Mouse (Mus musculus) midbrain, embryonic 15.5 days (tissue): ENCODE results near the gene Usp38. TPM values are rescaled to one million over a fixed set of nuclear protein-coding genes. Genes with fewer than 3 reads are reported as not detected.

ENCODE experiments used
- ATAC-seq: fragments of 200-750 bp; cut with Nextera tagmentation; replicated peaks from 2 replicates; pipeline ENCODE4 v1.8.0; 2017; ENCODE audit warnings: moderate TSS enrichment
- H3K27ac ChIP-seq: fragments of 300-500 bp; sonication (generic); 2 replicates; pipeline ENCODE4 v1.5.1; 2015; ENCODE audit warnings: mild to moderate bottlenecking, inconsistent platforms
- H3K27me3 ChIP-seq: fragments of 300-500 bp; sonication (generic); replicated peaks from 2 replicates; pipeline ENCODE4 v1.6.1; 2015; ENCODE audit warnings: inconsistent platforms
- H3K36me3 ChIP-seq: fragments of 300-500 bp; sonication (generic); replicated peaks from 2 replicates; pipeline ENCODE4 v1.6.1; 2015; ENCODE audit warnings: inconsistent platforms
- H3K4me1 ChIP-seq: fragments of 300-500 bp; sonication (generic); 2 replicates; pipeline ENCODE4 v1.6.1; 2015; ENCODE audit warnings: inconsistent platforms
- H3K4me2 ChIP-seq: fragments of 300-500 bp; sonication (generic); 2 replicates; pipeline ENCODE4 v1.6.1; 2015; ENCODE audit warnings: inconsistent platforms, mild to moderate bottlenecking, moderate library complexity
- H3K4me3 ChIP-seq: fragments of 300-500 bp; sonication (generic); 2 replicates; pipeline ENCODE4 v1.5.1; 2015; ENCODE audit warnings: mild to moderate bottlenecking, inconsistent platforms
- H3K9ac ChIP-seq: fragments of 300-500 bp; sonication (generic); 2 replicates; pipeline ENCODE4 v1.6.1; 2015; ENCODE audit warnings: mild to moderate bottlenecking, inconsistent platforms
- H3K9me3 ChIP-seq: fragments of 300-500 bp; sonication (generic); 2 replicates; pipeline ENCODE4 v1.6.1; 2016; ENCODE audit warnings: inconsistent platforms
- WGBS: fragments of 180-500 bp; shearing (Covaris S2); methylation state at CpG from one replicate; pipeline ENCODE4 v1.1.7; 2015; ENCODE audit warnings: mixed read lengths; 5-methylcytosine and 5-hydroxymethylcytosine counted together
- polyA plus RNA-seq: library from polyadenylated mRNA; unstranded; fragments of >200 nt; fragmentation: Nextera tagmentation; extraction: Ambion mirVana; gene quantifications from 2 replicates; pipeline ENCODE4 v1.2.1, GENCODE M21; 2015

Gene Usp38
- polyA plus RNA-seq, 1 experiment from 2014 or later = 17.8 TPM

DNA sequence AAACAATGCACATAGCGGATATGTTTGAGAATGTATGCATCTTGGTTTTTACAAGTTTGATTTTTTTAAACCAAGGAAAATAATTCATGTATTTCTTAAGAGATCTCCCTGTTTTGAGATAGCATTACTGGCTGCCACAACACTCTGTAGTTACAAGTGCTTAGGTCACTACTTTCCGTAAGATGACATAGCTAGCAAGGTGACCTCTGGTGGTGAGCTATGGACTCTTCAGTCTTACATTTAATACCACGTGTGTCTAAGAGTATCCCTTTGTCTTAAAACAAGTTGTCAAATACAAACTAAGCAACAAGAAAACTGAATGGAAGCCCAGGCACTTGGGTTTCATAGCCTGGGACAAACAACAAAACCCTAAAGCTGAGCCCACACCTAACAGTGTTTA is 22.8 kb downstream of the Usp38 start:
- H3K9ac ChIP-seq = no peak overlapping the region

DNA sequence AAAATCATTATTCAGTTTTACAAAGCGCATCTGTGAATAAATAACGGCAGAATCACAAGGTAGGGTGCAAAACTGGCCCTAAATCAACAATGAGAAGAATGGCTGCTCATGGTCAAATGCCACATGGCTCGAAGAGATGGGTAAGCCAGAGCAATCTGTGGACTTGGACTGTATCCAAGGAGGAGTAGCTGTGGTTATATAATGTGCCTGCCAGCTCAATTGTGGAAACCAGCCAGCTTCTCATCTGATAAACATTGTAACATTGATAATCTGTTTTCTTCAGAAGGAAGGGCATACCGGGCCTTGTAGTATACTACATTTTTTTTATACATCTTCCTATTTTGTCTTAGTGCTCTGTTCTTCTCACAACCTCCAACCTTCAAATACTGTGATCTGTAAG is 31.9 kb downstream of the Usp38 start:
- WGBS = 60% methylated on average over 4 of the region's 4 CpGs

More for the DNA sequence above, 22.8 kb downstream of the Usp38 start:
- whole genome bisulfite sequencing = 50% methylated on average over 3 of the region's 3 CpGs
- H3K9me3 ChIP-seq = no peaks in the 10 kb centered on the region
- H3K36me3 ChIP-seq = peaks cover 33% of the 10 kb centered on the region
- H3K4me3 ChIP-seq = no peak overlapping the region
- peak; percentile 82; the same call in 1 of the 2 replicates for ATAC-seq
- no peaks in the 10 kb centered on the region for H3K4me1 ChIP-seq
- H3K27me3 ChIP-seq = no peaks in the 10 kb centered on the region
- H3K27ac ChIP-seq = no peak overlapping the region
- H3K4me2 ChIP-seq = no peak overlapping the region

DNA sequence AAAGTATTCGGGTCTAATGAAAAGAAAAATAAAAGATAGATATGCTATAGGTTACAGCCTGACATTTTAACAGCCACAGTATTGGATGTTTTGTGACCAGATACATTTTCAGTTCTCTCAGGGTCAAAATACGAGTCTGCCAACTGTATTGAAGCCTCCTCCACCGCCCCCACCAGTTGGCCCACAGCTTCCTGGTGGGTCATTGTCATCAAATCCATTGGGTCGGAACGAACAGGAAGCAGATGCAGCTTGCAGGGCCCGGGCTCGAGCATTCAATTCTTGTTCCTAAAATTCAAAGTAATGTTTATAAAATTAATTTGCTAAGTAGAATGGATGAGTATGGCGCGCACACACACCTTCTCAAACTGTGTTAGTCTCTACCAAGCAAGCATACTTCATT is 33.0 kb downstream of the Usp38 start:
- no peaks in the 10 kb centered on the region for H3K9me3 ChIP-seq
- H3K9ac ChIP-seq = no peak overlapping the region
- no peak overlapping the region for H3K4me2 ChIP-seq
- no peak overlapping the region for H3K27ac ChIP-seq
- no peak for ATAC-seq
- H3K36me3 ChIP-seq = peaks cover 26% of the 10 kb centered on the region
- no peaks in the 10 kb centered on the region for H3K27me3 ChIP-seq
- H3K4me1 ChIP-seq = no peaks in the 10 kb centered on the region
- 74% methylated on average over 9 of the region's 9 CpGs for WGBS
- H3K4me3 ChIP-seq = no peak overlapping the region

More for the DNA sequence above, 31.9 kb downstream of the Usp38 start:
- H3K9me3 ChIP-seq = no peaks in the 10 kb centered on the region
- no peak overlapping the region for H3K9ac ChIP-seq
- H3K27ac ChIP-seq = no peak overlapping the region
- H3K4me3 ChIP-seq = no peak overlapping the region
- no peak overlapping the region for H3K4me2 ChIP-seq
- H3K4me1 ChIP-seq = no peaks in the 10 kb centered on the region
- no peaks in the 10 kb centered on the region for H3K27me3 ChIP-seq
- peaks cover 26% of the 10 kb centered on the region for H3K36me3 ChIP-seq
- no peak for ATAC-seq

DNA sequence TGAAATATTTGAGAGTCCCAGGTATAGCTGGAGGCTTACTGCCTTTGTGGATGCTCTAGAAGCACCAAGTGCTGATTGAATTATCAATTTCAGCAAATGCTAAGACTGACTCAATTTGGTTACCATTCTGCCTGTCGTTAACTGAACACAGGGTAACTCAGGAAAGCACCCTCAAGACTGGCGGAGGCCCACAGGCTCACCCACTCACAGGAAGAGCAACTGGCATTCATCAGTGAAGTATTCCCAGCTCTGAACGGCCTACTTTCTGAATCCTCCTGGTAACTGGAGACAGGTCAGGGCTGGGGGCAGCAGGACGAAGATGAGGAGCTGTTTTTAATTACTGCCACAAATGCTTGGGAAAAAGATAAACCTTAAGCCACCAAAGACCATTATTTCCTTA is 34.7 kb downstream of the Usp38 start:
- Histone ChIP-seq H3K9me3 (no peaks in the 10 kb centered on the region), H3K4me2 (no peak overlapping the region), H3K4me1 (no peaks in the 10 kb centered on the region), H3K4me3 (no peak overlapping the region), H3K27me3 (no peaks in the 10 kb centered on the region), H3K36me3 (peaks cover 18% of the 10 kb centered on the region), H3K27ac (no peak overlapping the region), H3K9ac (no peak overlapping the region)
- WGBS = 92% methylated on average over 4 of the region's 4 CpGs
- ATAC-seq = no peak

DNA sequence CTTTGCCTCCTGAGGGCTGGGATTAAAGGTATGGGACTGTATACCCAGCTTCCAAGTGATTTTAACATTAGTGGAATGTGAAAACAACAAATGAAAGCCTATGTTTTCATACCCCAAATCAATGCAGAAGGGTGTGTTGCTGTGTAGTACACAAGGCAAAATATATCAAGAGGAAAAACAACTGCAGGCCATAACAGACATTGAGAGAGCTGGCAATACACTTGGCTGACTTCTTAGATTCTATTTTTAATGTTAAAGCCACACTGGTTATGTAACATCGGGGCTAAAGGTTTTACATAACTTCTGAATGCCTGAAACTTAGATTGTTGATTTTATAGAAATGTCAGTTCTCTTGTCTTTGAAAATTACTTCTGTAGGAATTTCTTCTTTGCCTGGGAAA is 37.5 kb downstream of the Usp38 start:
- H3K27me3 ChIP-seq = no peaks in the 10 kb centered on the region
- H3K9me3 ChIP-seq = no peaks in the 10 kb centered on the region
- H3K4me1 ChIP-seq = no peaks in the 10 kb centered on the region
- ATAC-seq = no peak
- H3K9ac ChIP-seq = no peak overlapping the region
- H3K4me2 ChIP-seq = no peak overlapping the region
- no peak overlapping the region for H3K4me3 ChIP-seq
- H3K27ac ChIP-seq = no peak overlapping the region
- peaks cover 9% of the 10 kb centered on the region; the same call in 1 of the 2 replicates for H3K36me3 ChIP-seq
- 76% methylated on average over 1 of the region's 1 CpGs for WGBS

GRCm38 (mm10) chr8:80971150-80971549 is 43.6 kb downstream of the Usp38 start:
- Histone ChIP-seq H3K9me3 (no peaks in the 10 kb centered on the region), H3K4me3 (no peak overlapping the region), H3K4me2 (no peak overlapping the region), H3K36me3 (no peaks in the 10 kb centered on the region), H3K27ac (no peak overlapping the region), H3K4me1 (no peaks in the 10 kb centered on the region), H3K9ac (no peak overlapping the region), H3K27me3 (no peaks in the 10 kb centered on the region)
- WGBS = 89% methylated on average over 9 of the region's 9 CpGs
- no peak for ATAC-seq

GRCm38 (mm10) chr8:80970000-80970685 is 44.6 kb downstream of the Usp38 start:
- Histone ChIP-seq H3K36me3 (no peaks in the 10 kb centered on the region), H3K27me3 (no peaks in the 10 kb centered on the region), H3K9ac (no peak overlapping the region), H3K4me3 (no peak overlapping the region), H3K27ac (no peak overlapping the region), H3K9me3 (no peaks in the 10 kb centered on the region), H3K4me2 (no peak overlapping the region), H3K4me1 (no peaks in the 10 kb centered on the region)
- 83% methylated on average over 11 of the region's 11 CpGs for WGBS
- ATAC-seq = no peak

- Histone ChIP-seq H3K27me3 (no peaks in the 10 kb centered on the region), H3K27ac (no peak overlapping the region), H3K4me3 (no peak overlapping the region), H3K4me2 (no peak overlapping the region), H3K4me1 (no peaks in the 10 kb centered on the region), H3K9ac (no peak overlapping the region), H3K9me3 (no peaks in the 10 kb centered on the region), H3K36me3 (no peaks in the 10 kb centered on the region)
- ATAC-seq = no peak
- WGBS = 91% methylated on average over 5 of the region's 5 CpGs
Measured at GRCm38 (mm10) chr8:80969423-80969822, 45.3 kb downstream of the Usp38 start.

- no peak overlapping the region for H3K4me3 ChIP-seq
- no peaks in the 10 kb centered on the region for H3K36me3 ChIP-seq
- 90% methylated on average over 3 of the region's 3 CpGs for WGBS
- H3K27ac ChIP-seq = no peak overlapping the region
- no peak overlapping the region for H3K4me2 ChIP-seq
- H3K27me3 ChIP-seq = no peaks in the 10 kb centered on the region
- H3K9ac ChIP-seq = no peak overlapping the region
- no peak for ATAC-seq
- no peaks in the 10 kb centered on the region for H3K9me3 ChIP-seq
- H3K4me1 ChIP-seq = no peaks in the 10 kb centered on the region
Measured at GRCm38 (mm10) chr8:80963095-80963494, 51.6 kb downstream of the Usp38 start.

DNA sequence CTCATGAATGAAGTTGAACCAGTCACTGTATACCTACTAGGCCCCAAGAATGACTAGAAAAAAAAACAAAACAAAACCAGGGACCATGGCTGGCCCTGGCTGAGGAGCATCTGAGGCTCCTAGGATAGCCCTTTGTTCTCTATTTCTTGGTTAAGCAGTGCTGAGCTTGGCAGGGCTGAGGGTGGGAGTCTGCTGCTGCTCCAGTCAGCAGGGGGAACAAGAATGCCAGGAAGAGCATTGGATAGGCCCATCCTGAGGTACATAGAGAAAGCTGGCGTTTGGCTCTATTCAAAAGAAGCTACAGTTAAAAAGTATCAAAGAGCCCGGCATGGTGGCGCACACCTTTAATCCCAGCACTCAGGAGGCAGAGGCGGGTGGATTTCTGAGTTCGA is 52.1 kb downstream of the Usp38 start:
- Histone ChIP-seq H3K27ac (no peak overlapping the region), H3K9me3 (no peaks in the 10 kb centered on the region), H3K4me2 (no peak overlapping the region), H3K36me3 (no peaks in the 10 kb centered on the region), H3K27me3 (no peaks in the 10 kb centered on the region), H3K4me1 (no peaks in the 10 kb centered on the region), H3K4me3 (no peak overlapping the region), H3K9ac (no peak overlapping the region)
- no peak for ATAC-seq
- 89% methylated on average over 5 of the region's 5 CpGs for WGBS

- whole genome bisulfite sequencing = 87% methylated on average over 7 of the region's 7 CpGs
- Histone ChIP-seq H3K4me2 (no peak overlapping the region), H3K4me1 (no peaks in the 10 kb centered on the region), H3K9me3 (no peaks in the 10 kb centered on the region), H3K9ac (no peak overlapping the region), H3K4me3 (no peak overlapping the region), H3K36me3 (no peaks in the 10 kb centered on the region), H3K27ac (no peak overlapping the region), H3K27me3 (no peaks in the 10 kb centered on the region)
- no peak for ATAC-seq
Measured at GRCm38 (mm10) chr8:80961937-80962591, 52.7 kb downstream of the Usp38 start.

DNA sequence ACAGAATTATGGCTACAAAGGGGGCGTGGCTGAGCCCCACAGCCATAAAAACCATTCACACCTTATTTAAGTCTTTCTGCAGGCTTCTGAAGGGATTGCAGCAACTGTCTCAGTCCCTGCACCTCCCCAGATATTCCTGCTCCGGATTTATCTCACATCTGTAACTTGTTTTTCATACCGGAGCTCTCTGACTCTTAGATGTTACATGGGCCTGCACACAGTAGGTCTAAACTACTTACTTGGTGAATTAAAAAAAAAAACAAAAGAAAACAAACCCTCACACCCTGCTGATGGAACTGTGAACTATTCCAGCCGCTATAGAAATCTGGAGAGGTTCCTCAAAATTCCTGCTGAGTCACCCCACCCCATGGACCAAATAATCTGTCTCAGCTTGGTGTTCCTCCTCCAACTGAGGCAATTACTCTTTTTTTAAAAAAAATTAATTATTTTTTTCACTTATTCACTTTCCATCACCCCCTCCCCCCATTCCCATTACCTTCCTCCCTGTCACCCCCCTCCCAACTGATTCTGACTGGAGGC is 53.6 kb downstream of the Usp38 start:
- H3K36me3 ChIP-seq = no peaks in the 10 kb centered on the region
- 76% methylated on average over 4 of the region's 4 CpGs for WGBS
- H3K9me3 ChIP-seq = no peaks in the 10 kb centered on the region
- H3K27ac ChIP-seq = no peak overlapping the region
- H3K4me1 ChIP-seq = no peaks in the 10 kb centered on the region
- no peak for ATAC-seq
- H3K4me3 ChIP-seq = no peak overlapping the region
- no peak overlapping the region for H3K9ac ChIP-seq
- H3K4me2 ChIP-seq = no peak overlapping the region
- no peaks in the 10 kb centered on the region for H3K27me3 ChIP-seq
